Mouse (Mus musculus) spleen, postnatal 14 days (tissue): ENCODE results near the gene Malrd1.

Experiments used
- DNase-seq, 2 experiments: peaks; one replicate each; pipeline ENCODE4 v3.0.0; 2021 to 2022; ENCODE audit warnings: low spot score in 2 of 2

Malrd1 gene

GRCm38 (mm10) chr2:16029752-16030151 lies 503.5 kb downstream of the Malrd1 start:
- no peak for DNase-seq

- no peak for DNase-seq
Observed at GRCm38 (mm10) chr2:16031559-16031958, 505.3 kb downstream of the Malrd1 start.

GRCm38 (mm10) chr2:16032804-16033203 lies 506.5 kb downstream of the Malrd1 start:
- DNase-seq: no peak

GRCm38 (mm10) chr2:16110696-16111095 lies 584.4 kb downstream of the Malrd1 start:
- no peak for DNase-seq

- DNase-seq: no peak
Observed at GRCm38 (mm10) chr2:16113333-16113732, 587.1 kb downstream of the Malrd1 start.

- DNase-seq: no peak
Observed at GRCm38 (mm10) chr2:16147999-16148398, 621.7 kb downstream of the Malrd1 start.

GRCm38 (mm10) chr2:16152623-16153022 lies 626.3 kb downstream of the Malrd1 start:
- DNase-seq: no peak

GRCm38 (mm10) chr2:16163246-16163989 lies 637.1 kb downstream of the Malrd1 start:
- no peak for DNase-seq

GRCm38 (mm10) chr2:16168611-16169010 lies 642.3 kb downstream of the Malrd1 start:
- no peak for DNase-seq

- no peak for DNase-seq
Observed at GRCm38 (mm10) chr2:16172086-16172485, 645.8 kb downstream of the Malrd1 start.

- DNase-seq: no peak
Observed at GRCm38 (mm10) chr2:16173355-16173754, 647.1 kb downstream of the Malrd1 start.

GRCm38 (mm10) chr2:16182140-16182539 lies 655.9 kb downstream of the Malrd1 start:
- DNase-seq: no peak

GRCm38 (mm10) chr2:16183158-16183557 lies 656.9 kb downstream of the Malrd1 start:
- DNase-seq: no peak

GRCm38 (mm10) chr2:16210016-16210415 lies 683.7 kb downstream of the Malrd1 start:
- DNase-seq: no peak

GRCm38 (mm10) chr2:16212752-16213151 lies 686.5 kb downstream of the Malrd1 start:
- no peak for DNase-seq

GRCm38 (mm10) chr2:16214111-16214510 lies 687.8 kb downstream of the Malrd1 start:
- no peak for DNase-seq

GRCm38 (mm10) chr2:16228187-16228832 lies 702.0 kb downstream of the Malrd1 start:
- no peak for DNase-seq

- no peak for DNase-seq
Observed at GRCm38 (mm10) chr2:16240861-16241260, 714.6 kb downstream of the Malrd1 start.

- no peak for DNase-seq
Observed at GRCm38 (mm10) chr2:16243097-16243496, 716.8 kb downstream of the Malrd1 start.

GRCm38 (mm10) chr2:16248861-16249260 lies 722.6 kb downstream of the Malrd1 start:
- no peak for DNase-seq

- DNase-seq: no peak
Observed at GRCm38 (mm10) chr2:16252274-16252673, 726.0 kb downstream of the Malrd1 start.
